Mouse (Mus musculus) testis, adult 2 months (tissue): ENCODE measurements around the gene Mbtps1.

Source experiments
- CTCF ChIP-seq: fragments of 200-500 bp; IDR thresholded peaks from 2 replicates; pipeline ENCODE4 v1.5.1; 2012; ENCODE audit warnings: low read depth, mild to moderate bottlenecking, inconsistent platforms, low read length, moderate library complexity; ENCODE audit not compliant: control insufficient read depth, insufficient read depth, insufficient replicate concordance
- POLR2A ChIP-seq: fragments of 200-500 bp; IDR thresholded peaks from 2 replicates; pipeline ENCODE4 v1.6.1; 2012; ENCODE audit warnings: low read depth, mild to moderate bottlenecking, inconsistent platforms, low read length, moderate library complexity; ENCODE audit not compliant: control insufficient read depth

- TF ChIP-seq CTCF (no peak), POLR2A (no peak)
These were observed 45.1 kb downstream of the Mbtps1 start for GRCm38 (mm10) chr8:119513405-119513804.
